Mouse (Mus musculus): ENCODE data around the gene Etnk2. TPM values are rescaled to one million over a fixed set of nuclear protein-coding genes. Genes with fewer than 3 reads are reported as not detected.

The Etnk2 gene
- total RNA-seq, 2 experiments from 2014 or later, result 7.8 to 10.2 TPM

- intact Hi-C loops (cut with DNase I), result no loop called here
- DNase-seq (ENCODE audit: low spot score in 2 of 2), result no peak
Measured at GRCm38 (mm10) chr1:133379254-133379985, 16.0 kb downstream of the Etnk2 start.

DNA sequence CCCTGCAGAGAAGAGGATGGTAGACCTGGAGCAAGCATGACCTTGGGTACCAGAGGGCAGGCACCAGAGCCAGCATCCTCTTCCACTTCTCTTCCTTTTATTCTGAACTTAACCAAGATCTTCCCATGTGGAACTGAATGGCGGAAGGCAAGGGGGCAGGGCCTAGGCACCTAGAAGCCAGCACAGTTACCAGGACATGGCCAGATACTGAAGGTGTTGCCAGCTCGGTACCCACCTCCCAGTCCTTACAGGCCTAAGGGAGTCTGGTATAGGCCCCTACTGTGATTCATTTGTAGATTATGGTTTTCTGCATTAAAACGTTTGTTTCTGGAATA, 16.6 kb downstream of the Etnk2 start:
- intact Hi-C loops (cut with DNase I), result no loop called here
- DNase-seq (ENCODE audit: low spot score in 2 of 2), result no peak

GRCm38 (mm10) chr1:133380347-133381065, 17.1 kb downstream of the Etnk2 start:
- no peak for DNase-seq (ENCODE audit: low spot score in 2 of 2)
- intact Hi-C loops (cut with DNase I), result no loop called here

GRCm38 (mm10) chr1:133382008-133382407, 18.6 kb downstream of the Etnk2 start:
- intact Hi-C loops (cut with DNase I), result no loop called here
- DNase-seq (ENCODE audit: low spot score in 2 of 2), result no peak

- DNase-seq (ENCODE audit: low spot score in 2 of 2), result no peak
- intact Hi-C loops (cut with DNase I), result no loop called here
Measured at GRCm38 (mm10) chr1:133382552-133383155, 19.3 kb downstream of the Etnk2 start.

GRCm38 (mm10) chr1:133383157-133383783, 19.9 kb downstream of the Etnk2 start:
- intact Hi-C loops (cut with DNase I), result no loop called here
- no peak for DNase-seq (ENCODE audit: low spot score in 2 of 2)

GRCm38 (mm10) chr1:133385506-133385905, 22.1 kb downstream of the Etnk2 start:
- intact Hi-C loops (cut with DNase I), result loop anchor here (1.0 to 5.0 kb wide), 2 partner anchors 37 to 225 kb away; partner anchors contain the start of genes Snrpe and Sox13
- peak in 1 of 2 experiments; percentile 47 for DNase-seq (ENCODE audit: low spot score in 2 of 2)

DNA sequence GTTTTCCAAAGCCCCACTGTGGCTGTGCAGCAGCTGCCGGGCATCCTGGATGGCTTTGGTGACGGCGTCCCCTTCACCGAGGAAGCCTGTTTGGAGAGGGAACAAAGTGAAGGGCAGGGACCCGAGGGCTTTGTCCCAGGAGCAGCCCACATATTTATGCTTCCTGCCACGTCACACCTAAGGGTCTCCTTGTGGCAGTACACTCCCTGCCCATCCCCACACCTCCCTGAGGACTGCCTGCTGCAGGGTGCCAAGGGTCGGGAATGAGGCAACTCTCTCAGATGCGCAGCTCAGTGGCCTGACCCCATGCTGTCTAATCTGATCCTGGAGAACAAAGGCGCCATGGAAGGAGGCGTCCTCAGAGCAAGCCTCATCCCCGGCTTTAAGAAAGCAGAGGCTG, 22.8 kb downstream of the Etnk2 start:
- intact Hi-C loops (cut with DNase I), result loop anchor here (5.0 kb wide), 1 partner anchor 36 kb away; the partner anchor contains the start of gene Sox13
- no peak for DNase-seq (ENCODE audit: low spot score in 2 of 2)

DNA sequence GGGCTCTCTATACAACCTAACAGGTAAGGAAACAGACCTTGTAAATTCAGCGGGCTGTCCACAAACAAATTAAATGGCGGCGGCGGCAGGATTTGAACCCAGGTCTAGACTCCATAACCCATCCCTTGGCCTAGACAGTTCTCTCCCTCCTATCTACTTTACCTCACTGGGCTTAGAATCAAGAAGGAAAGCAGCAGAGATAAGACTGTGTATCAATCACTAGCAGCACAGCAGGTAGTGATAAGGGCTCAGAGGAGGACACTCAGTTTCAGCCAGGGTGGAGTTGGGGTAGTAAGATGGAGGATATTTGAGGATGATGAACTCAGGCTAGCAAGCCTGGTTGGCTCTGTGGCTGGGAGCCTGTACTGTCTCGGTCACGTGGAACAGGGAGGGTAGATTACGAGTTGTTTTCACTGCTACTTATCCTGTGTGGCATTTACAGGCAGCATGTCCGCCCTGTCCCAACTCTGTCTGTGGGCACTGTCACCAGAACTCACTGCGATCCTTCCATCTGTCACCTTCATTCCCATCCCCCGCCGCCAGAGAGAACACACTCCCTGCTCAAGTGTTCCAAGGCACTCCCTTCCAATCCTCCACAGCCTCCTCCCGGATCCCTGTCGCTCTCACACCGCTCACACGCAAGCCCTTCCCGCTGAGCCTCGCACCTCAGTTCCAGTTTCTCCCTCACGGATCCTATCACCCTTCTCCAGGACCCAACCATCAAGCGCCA, 24.3 kb downstream of the Etnk2 start:
- no peak for DNase-seq (ENCODE audit: low spot score in 2 of 2)

DNA sequence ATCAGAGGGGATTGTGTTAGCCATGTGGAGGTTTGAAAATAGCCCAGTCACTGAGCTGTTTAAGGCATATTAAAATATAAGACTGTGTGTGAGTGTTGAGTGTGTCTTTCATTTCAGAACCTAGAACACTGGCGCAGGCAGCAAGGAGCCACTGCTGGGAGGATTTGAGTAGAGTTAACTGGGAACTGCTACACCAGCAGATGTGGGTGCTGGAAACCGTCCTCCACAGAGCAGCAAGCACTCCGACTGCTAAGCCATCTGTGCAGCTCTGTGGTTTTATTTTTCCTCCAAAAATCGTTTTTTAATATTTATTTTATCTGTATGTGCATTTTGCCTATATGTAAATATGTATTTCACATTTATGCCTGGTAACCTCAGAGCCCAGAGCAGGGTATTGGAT, 31.3 kb downstream of the Etnk2 start:
- no peak for DNase-seq (ENCODE audit: low spot score in 2 of 2)
- intact Hi-C loops (cut with DNase I), result no loop called here

More for the DNA sequence above, 24.3 kb downstream of the Etnk2 start:
- intact Hi-C loops (cut with DNase I), result loop anchor here (5.0 kb wide), 1 partner anchor 35 kb away; the partner anchor contains the start of gene Sox13

GRCm38 (mm10) chr1:133396693-133397092, 33.3 kb downstream of the Etnk2 start:
- intact Hi-C loops (cut with DNase I), result no loop called here
- DNase-seq (ENCODE audit: low spot score in 2 of 2), result no peak

- intact Hi-C loops (cut with DNase I), result no loop called here
Measured at GRCm38 (mm10) chr1:133397094-133397482, 33.7 kb downstream of the Etnk2 start.

DNA sequence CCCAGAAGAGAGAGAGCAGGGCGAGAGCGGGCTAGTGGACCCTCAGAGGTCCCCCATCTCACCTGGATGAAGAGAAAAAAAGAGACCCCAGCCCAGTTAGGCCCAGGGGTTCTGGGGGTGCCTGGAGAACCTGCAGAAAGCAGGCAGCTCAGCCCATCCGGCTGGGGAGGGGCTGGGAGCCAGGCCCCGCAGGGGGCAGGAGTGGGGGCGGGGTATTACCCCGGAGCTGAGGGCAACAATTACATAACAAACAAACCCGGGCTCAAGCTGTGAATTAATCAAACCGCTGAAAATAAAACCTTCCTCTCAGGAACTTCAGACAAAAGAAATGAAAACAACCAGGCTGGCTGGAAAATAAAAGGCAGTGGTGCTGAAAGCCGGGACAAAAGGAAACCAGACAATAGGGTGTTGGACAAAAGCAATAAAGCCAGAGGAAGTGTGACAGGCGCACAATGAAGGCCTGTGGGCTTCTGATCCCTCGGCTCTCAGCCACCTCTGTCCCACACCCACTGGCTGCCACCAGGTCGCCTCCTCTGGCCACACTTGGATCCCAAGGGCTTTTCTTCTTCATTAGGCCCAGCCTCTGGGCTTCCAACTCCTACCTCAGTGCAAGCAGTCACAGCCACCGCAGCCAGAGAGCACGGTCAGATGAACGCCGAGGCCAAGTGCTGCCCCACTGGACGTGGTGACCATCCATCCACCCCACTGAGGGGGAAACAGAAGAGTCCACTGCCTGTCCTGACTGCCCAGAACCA, 34.3 kb downstream of the Etnk2 start:
- intact Hi-C loops (cut with DNase I), result no loop called here
- DNase-seq (ENCODE audit: low spot score in 2 of 2), result no peak

More at GRCm38 (mm10) chr1:133397094-133397482, 33.7 kb downstream of the Etnk2 start:
- DNase-seq (ENCODE audit: low spot score in 2 of 2), result no peak

DNA sequence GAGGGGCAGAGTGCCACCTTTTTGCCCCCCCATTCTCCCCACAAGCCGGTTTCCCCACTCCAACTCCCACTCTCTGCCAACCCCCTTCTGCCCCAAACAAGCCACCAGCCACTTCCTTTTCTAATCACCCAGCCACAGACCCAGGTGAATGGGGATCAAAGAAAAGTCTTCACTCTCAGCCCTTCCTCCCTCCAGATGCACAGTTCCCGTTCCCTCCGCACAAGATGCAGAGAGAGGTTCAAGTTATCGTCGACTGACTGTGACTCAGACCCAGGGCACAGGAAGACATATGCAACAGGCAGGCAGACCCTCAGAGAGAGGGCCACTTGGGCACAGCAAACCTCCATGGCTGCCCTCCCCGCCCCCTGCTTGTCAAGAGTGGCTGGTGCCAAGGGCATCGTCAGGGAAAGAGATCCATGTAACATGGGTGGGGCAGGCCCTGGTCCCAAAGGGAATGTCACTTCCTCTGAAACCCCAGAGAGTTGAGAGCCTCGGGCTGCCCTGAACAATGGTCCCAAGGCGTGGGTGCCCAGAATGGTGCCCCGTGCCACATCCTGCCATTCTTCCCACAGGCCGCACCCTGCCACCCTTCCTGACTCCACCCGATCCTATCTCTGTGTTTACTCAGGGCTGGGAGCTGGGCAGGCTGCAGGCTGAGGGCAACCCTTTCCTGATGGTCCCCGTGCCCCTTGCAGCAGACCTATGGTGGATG, 36.8 kb downstream of the Etnk2 start:
- intact Hi-C loops (cut with DNase I), result no loop called here
- no peak for DNase-seq (ENCODE audit: low spot score in 2 of 2)

DNA sequence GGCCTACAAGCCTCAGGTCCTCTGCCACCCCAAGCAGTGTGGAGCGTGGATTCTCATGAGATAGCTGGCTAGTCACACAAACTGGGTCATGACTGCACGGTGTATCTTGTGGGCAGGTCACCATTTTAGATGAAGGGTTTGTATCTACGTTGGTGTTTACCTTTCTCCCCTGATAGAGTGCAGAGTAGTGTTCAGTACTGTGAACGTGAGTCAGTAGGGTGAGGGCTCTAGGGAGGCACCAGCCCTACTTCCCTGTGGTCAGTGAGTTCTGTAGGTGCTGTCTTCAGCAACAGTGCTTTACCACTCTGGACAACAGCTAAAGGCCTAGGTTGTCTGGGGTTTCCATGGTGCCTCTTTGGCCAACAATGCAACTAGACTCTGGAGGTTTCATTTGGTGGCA, 40.6 kb downstream of the Etnk2 start:
- intact Hi-C loops (cut with DNase I), result no loop called here
- no peak for DNase-seq (ENCODE audit: low spot score in 2 of 2)

GRCm38 (mm10) chr1:133406614-133407013, 43.2 kb downstream of the Etnk2 start:
- intact Hi-C loops (cut with DNase I), result no loop called here
- DNase-seq (ENCODE audit: low spot score in 2 of 2), result no peak

DNA sequence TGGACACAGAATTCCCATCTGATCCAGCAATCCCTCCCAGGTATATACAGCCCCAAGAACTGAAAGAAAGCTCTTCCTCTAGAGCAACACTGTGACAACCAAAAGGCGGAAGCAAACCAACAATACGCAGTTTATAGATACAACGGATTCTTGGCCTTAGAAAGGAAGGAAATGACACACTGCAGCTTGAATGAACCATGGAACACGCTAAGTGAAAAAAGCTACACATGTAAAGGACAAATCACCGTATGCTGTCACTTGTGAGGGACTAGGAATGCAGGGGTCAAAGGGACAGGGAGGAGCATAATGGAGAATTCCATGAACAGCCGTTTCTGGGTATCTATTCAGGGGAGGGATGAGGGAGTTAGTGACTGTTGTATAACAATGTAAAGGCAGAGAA, 44.1 kb downstream of the Etnk2 start:
- DNase-seq (ENCODE audit: low spot score in 2 of 2), result no peak
- intact Hi-C loops (cut with DNase I), result no loop called here

DNA sequence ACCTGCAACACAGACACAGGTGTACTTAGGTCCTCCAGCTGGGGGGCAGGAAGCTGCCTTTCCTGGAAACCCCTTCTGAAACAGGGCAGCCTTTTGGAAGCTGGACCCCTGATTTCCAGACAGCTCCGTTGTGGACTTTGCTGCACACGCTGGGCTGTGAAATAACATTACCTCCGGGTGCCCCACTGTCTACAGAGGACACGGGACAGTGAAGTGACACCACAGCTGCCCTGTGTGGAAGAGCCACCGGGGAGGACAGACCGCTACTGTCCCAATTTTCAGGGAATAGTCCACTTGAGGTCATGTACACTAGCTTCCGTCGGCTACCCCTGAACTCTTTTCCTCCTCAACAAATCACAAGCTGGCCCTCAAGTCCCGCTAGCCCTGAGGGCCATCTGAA, 44.9 kb downstream of the Etnk2 start:
- intact Hi-C loops (cut with DNase I), result no loop called here
- no peak for DNase-seq (ENCODE audit: low spot score in 2 of 2)
